In genomic region chr11:60139734-60140371, GRCm38 (mm10) we compare ENCODE assay signal across 8 mouse cellular contexts. TPM values are rescaled to one million over a fixed set of nuclear protein-coding genes. Genes with fewer than 3 reads are reported as not detected.
DNase-seq lines count a peak whose midpoint lies in the region; ATAC-seq lines count a peak whose summit lies in the region.

No protein-coding gene starts in this region.

- peaks cover 43% of the 10 kb centered on the region for H3K4me1 ChIP-seq in forebrain, embryonic 16.5 days (replicated peaks; ENCODE audit: control insufficient read depth, insufficient read depth, low read length)
- peaks cover 60% of the 10 kb centered on the region for H3K4me1 ChIP-seq in hindbrain, embryonic 13.5 days (replicated peaks)

- peak; percentile 79 for ATAC-seq in forebrain, embryonic 16.5 days
- ATAC-seq in hindbrain, embryonic 13.5 days (ENCODE audit: low FRiP score): peak; percentile 82
- ATAC-seq in megakaryocyte, adult 5-6 weeks (ENCODE audit: poor library complexity, severe bottlenecking): peak; percentile 33; the same call in 1 of the 2 replicates

- peak overlapping the region; percentile 91 for H3K9ac ChIP-seq in forebrain, embryonic 16.5 days (replicated peaks; ENCODE audit: low read depth, low read length)
- peak overlapping the region; percentile 93 for H3K9ac ChIP-seq in hindbrain, embryonic 13.5 days

- H3K4me2 ChIP-seq in forebrain, embryonic 16.5 days (ENCODE audit: low read length): peak overlapping the region; percentile 94
- peak overlapping the region; percentile 89 for H3K4me2 ChIP-seq in hindbrain, embryonic 13.5 days

- no peaks in the 10 kb centered on the region for H3K9me3 ChIP-seq in forebrain, embryonic 16.5 days (ENCODE audit: control insufficient read depth, low read length)
- H3K9me3 ChIP-seq in hindbrain, embryonic 13.5 days: no peaks in the 10 kb centered on the region

- peak overlapping the region; percentile 83 for H3K4me3 ChIP-seq in forebrain, embryonic 16.5 days (replicated peaks; ENCODE audit: low read length)
- H3K4me3 ChIP-seq in hindbrain, embryonic 13.5 days: peak overlapping the region; percentile 75

- DNase-seq in R1 (ENCODE audit: low read depth, low spot score): peak; percentile 84
- peak; percentile 61 for DNase-seq in cerebellum, adult 11-12 months
- peak; percentile 67 to 71 for DNase-seq in left cerebral cortex, postnatal 14 days (ENCODE audit: low spot score in 2 of 2)
- DNase-seq in right cerebral cortex, adult 2 months (ENCODE audit: low spot score in 2 of 2): peak; percentile 61 to 70
- no peak for DNase-seq in MN1 (ENCODE audit: low spot score)

- no peaks in the 10 kb centered on the region for H3K36me3 ChIP-seq in forebrain, embryonic 16.5 days (ENCODE audit: control insufficient read depth, insufficient read depth)
- 0 out of 2 replicates have a peak, but pooled peaks cover 3% of the 10 kb centered on the region for H3K36me3 ChIP-seq in hindbrain, embryonic 13.5 days

- H3K27me3 ChIP-seq in forebrain, embryonic 16.5 days (replicated peaks; ENCODE audit: control insufficient read depth, insufficient read depth, low read length): no peaks in the 10 kb centered on the region
- H3K27me3 ChIP-seq in hindbrain, embryonic 13.5 days: no peaks in the 10 kb centered on the region

- peak overlapping the region; percentile 97 for H3K27ac ChIP-seq in forebrain, embryonic 16.5 days (ENCODE audit: low read length)
- H3K27ac ChIP-seq in hindbrain, embryonic 13.5 days: peak overlapping the region; percentile 97

- intact Hi-C loops in left cerebral cortex, postnatal 14 days (cut with DNase I): loop anchor here (5.0 kb wide), 1 partner anchor 37 kb away; no protein-coding TSS in a partner anchor

- under 1% methylated on average over 64 of the region's 66 CpGs for WGBS in forebrain, embryonic 16.5 days
- under 1% methylated on average over 66 of the region's 66 CpGs for WGBS in hindbrain, embryonic 13.5 days

RNA-seq across cellular contexts. Expression of gene Rai1, which starts 35.0 kb away (rescaled TPM):
- 30.2 and 30.3 TPM in 2 replicates for polyA plus RNA-seq in forebrain, embryonic 16.5 days (2015; fragmentation: Nextera tagmentation; extraction: Ambion mirVana)
- 32.6 and 32.7 TPM in 2 replicates for polyA plus RNA-seq in hindbrain, embryonic 13.5 days (2015; fragmentation: Nextera tagmentation; extraction: Ambion mirVana)
- total RNA-seq in left cerebral cortex, postnatal 14 days (2021): 10 to 100 TPM; 58.8 to 60.5 TPM
- total RNA-seq in megakaryocyte, adult 5-6 weeks (2015): 13.9 and 14.2 TPM in 2 replicates
- total RNA-seq in megakaryocyte, adult 5-6 weeks (2017): 7.8 TPM in 2 replicates
